30 mouse cellular contexts compared by ENCODE assay signal in genomic region chr15:52191176-52191575, GRCm38 (mm10).
"Had no signal": no experiment of that assay in that cellular context is flagged by ENCODE, and none has a peak within 500 bp of the region (broad histone marks: within the 10 kb centered on the region; RNA-seq: fewer than 3 reads in every experiment).

No protein-coding gene starts in this region.

- H3K4me3 ChIP-seq: limb, embryonic 10.5 days; limb, embryonic 12.5 days; limb, embryonic 13.5 days; limb, embryonic 15.5 days; liver, embryonic 12.5 days; liver, embryonic 13.5 days; liver, embryonic 15.5 days; lung, embryonic 15.5 days; megakaryocyte, embryonic 14.5 days; midbrain, embryonic 10.5 days; midbrain, embryonic 12.5 days; midbrain, embryonic 15.5 days; myocyte; neural tube, embryonic 12.5 days had no signal

- H3K9ac ChIP-seq: limb, embryonic 12.5 days; limb, embryonic 13.5 days; limb, embryonic 15.5 days; liver, embryonic 12.5 days; liver, embryonic 13.5 days; liver, embryonic 14.5 days; liver, embryonic 15.5 days; liver, postnatal 0 days; lung, embryonic 14.5 days; lung, embryonic 15.5 days; midbrain, embryonic 12.5 days; midbrain, embryonic 15.5 days; neural tube, embryonic 12.5 days had no signal

- ATAC-seq: liver, embryonic 12.5 days; liver, postnatal 0 days; lung, postnatal 0 days; midbrain, embryonic 15.5 days; midbrain, embryonic 16.5 days had no signal

- H3K4me1 ChIP-seq: limb, embryonic 10.5 days; limb, embryonic 12.5 days; limb, embryonic 13.5 days; limb, embryonic 15.5 days; liver, embryonic 12.5 days; liver, embryonic 13.5 days; liver, embryonic 15.5 days; lung, embryonic 15.5 days; megakaryocyte, embryonic 14.5 days; midbrain, embryonic 10.5 days; midbrain, embryonic 12.5 days; midbrain, embryonic 15.5 days; neural tube, embryonic 12.5 days had no signal

- DNase-seq: left cerebral cortex, postnatal 4 days; liver; liver, embryonic 13.5 days; liver, postnatal 0 days; lung, adult 18-20 months; lung, adult 2 months; lung, embryonic 14.5 days; lung, postnatal 10 days; lung, postnatal 14 days; lung, postnatal 36 days; lung, postnatal 4 days; midbrain, embryonic 14.5 days had no signal

- H3K36me3 ChIP-seq: limb, embryonic 10.5 days; limb, embryonic 12.5 days; limb, embryonic 13.5 days; limb, embryonic 15.5 days; liver, embryonic 12.5 days; liver, embryonic 13.5 days; liver, embryonic 15.5 days; lung, embryonic 15.5 days; midbrain, embryonic 10.5 days; midbrain, embryonic 12.5 days; midbrain, embryonic 15.5 days; neural tube, embryonic 12.5 days had no signal

- H3K4me2 ChIP-seq: limb, embryonic 12.5 days; limb, embryonic 13.5 days; limb, embryonic 15.5 days; liver, embryonic 11.5 days; liver, embryonic 12.5 days; liver, embryonic 13.5 days; liver, embryonic 15.5 days; lung, embryonic 14.5 days; lung, embryonic 15.5 days; midbrain, embryonic 12.5 days; midbrain, embryonic 15.5 days; neural tube, embryonic 12.5 days had no signal

- H3K27me3 ChIP-seq: limb, embryonic 12.5 days; limb, embryonic 13.5 days; limb, embryonic 15.5 days; liver, embryonic 12.5 days; liver, embryonic 13.5 days; liver, embryonic 15.5 days; lung, embryonic 15.5 days; megakaryocyte, embryonic 14.5 days; midbrain, embryonic 12.5 days; midbrain, embryonic 15.5 days; neural tube, embryonic 12.5 days had no signal

- H3K9me3 ChIP-seq: limb, embryonic 10.5 days; limb, embryonic 12.5 days; limb, embryonic 13.5 days; limb, embryonic 15.5 days; liver, embryonic 12.5 days; liver, embryonic 13.5 days; liver, embryonic 15.5 days; lung, embryonic 15.5 days; megakaryocyte, embryonic 14.5 days; midbrain, embryonic 10.5 days; midbrain, embryonic 12.5 days; midbrain, embryonic 15.5 days; neural tube, embryonic 12.5 days had no signal

- H3K27ac ChIP-seq: limb, embryonic 10.5 days; limb, embryonic 12.5 days; limb, embryonic 13.5 days; limb, embryonic 15.5 days; liver, embryonic 12.5 days; liver, embryonic 13.5 days; liver, embryonic 14.5 days; liver, embryonic 15.5 days; lung, embryonic 15.5 days; macrophage; midbrain, embryonic 10.5 days; midbrain, embryonic 12.5 days; midbrain, embryonic 15.5 days; neural tube, embryonic 12.5 days had no signal
